Mouse (Mus musculus): ENCODE measurements around the gene Zbtb40.

- TF ChIP-seq CTCF (IDR thresholded peaks at IDR 0.05; ENCODE audit: low read depth, low read length) (no peak), POLR2A (IDR thresholded peaks at IDR 0.05; ENCODE audit: borderline replicate concordance, low read depth, low read length) (no peak)
Observed at GRCm38 (mm10) chr4:137029348-137029747, 19.3 kb downstream of the Zbtb40 start.

Data from bone marrow macrophage, adult 2 months (primary cell).